Mouse (Mus musculus): Measurements from ENCODE around the gene Gm29423.
"Not testable (repeated sequence)": the region's sequence is repeated elsewhere in the genome, so short reads cannot be mapped to it uniquely, and the experiment has no call there.

Gene Gm29423

GRCm38 (mm10) chrY:70303187-70303586 lies at the start of gene Gm29423, which contains the start of gene Gm29644:
Gm29423 (minus strand) TSS chrY:70303287.
Gm29644 (minus strand) TSS chrY:70303343.
- not testable (repeated sequence) for DNase-seq (ENCODE audit: low spot score in 2 of 2)

- not testable (repeated sequence) for DNase-seq (ENCODE audit: low spot score in 2 of 2)
These were observed 29.5 kb downstream of the Gm29423 start, which contains the start of gene Gm21118 for GRCm38 (mm10) chrY:70273542-70273941. Gm21118 (minus strand) TSS chrY:70273642.

Measured in spleen, postnatal 36 days (tissue).